In the genomic region with DNA sequence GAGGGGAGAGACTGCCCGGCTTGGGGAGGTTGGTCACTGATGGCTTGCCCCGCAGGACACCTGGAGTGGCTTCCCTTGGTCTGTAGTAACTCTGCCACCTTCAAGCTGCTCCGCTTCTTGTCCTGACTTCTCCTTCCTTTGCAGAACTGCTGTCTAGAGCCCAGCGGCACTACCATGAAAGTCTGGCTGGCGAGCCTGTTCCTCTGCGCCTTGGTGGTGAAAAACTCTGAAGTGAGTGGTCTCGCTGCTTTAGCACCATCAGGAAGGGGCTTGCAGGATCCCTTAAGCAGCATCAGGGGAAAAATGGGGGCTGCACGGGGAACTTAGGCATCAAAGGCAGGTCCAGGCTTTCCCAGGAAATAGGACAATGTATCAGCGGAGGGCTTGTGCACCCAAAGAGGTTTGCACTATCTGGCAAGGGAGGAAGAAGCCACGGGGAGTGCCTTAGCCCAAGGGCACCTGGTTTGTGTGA, we compare ENCODE assay signal across 8 mouse cellular contexts. TPM values are rescaled to one million over a fixed set of nuclear protein-coding genes. Genes with fewer than 3 reads are reported as not detected.
DNase-seq lines count a peak whose midpoint lies in the region; ATAC-seq and TF ChIP-seq lines count a peak whose summit lies in the region.

No protein-coding gene starts in this region.

- H3K27me3 ChIP-seq in heart, embryonic 10.5 days (ENCODE audit: insufficient read depth, poor library complexity, severe bottlenecking), result peaks cover 18% of the 10 kb centered on the region
- no peaks in the 10 kb centered on the region for H3K27me3 ChIP-seq in heart, embryonic 14.5 days (ENCODE audit: control insufficient read depth, insufficient read depth, low read length)
- H3K27me3 ChIP-seq in limb, embryonic 15.5 days, result no peaks in the 10 kb centered on the region
- H3K27me3 ChIP-seq in small intestine, adult 2 months (ENCODE audit: control insufficient read depth, insufficient read depth, low read length), result 0 out of 2 replicates have a peak, but pooled peaks cover 3% of the 10 kb centered on the region

- H3K36me3 ChIP-seq in heart, embryonic 10.5 days, result no peaks in the 10 kb centered on the region
- no peaks in the 10 kb centered on the region; the same call in 1 of the 2 replicates for H3K36me3 ChIP-seq in heart, embryonic 14.5 days (ENCODE audit: control insufficient read depth, insufficient read depth, low read length)
- H3K36me3 ChIP-seq in limb, embryonic 15.5 days, result no peaks in the 10 kb centered on the region
- H3K36me3 ChIP-seq in small intestine, adult 2 months (ENCODE audit: control insufficient read depth, insufficient read depth, low read length), result no peaks in the 10 kb centered on the region

- H3K9ac ChIP-seq in heart, embryonic 14.5 days (ENCODE audit: low read length), result peak overlapping the region; percentile 77
- peak overlapping the region; percentile 48 for H3K9ac ChIP-seq in limb, embryonic 15.5 days

- no peak for ATAC-seq in heart, embryonic 14.5 days (ENCODE audit: insufficient number of reproducible peaks, insufficient read depth, low FRiP score, low read depth)
- no peak for ATAC-seq in limb, embryonic 15.5 days (ENCODE audit: insufficient number of reproducible peaks, low FRiP score, low TSS enrichment, low read depth)

- intact Hi-C loops in heart, postnatal 10 days (cut with DNase I), result no loop called here
- intact Hi-C loops in gastrocnemius, postnatal 14 days (cut with DNase I; ENCODE audit: low total_unique reads), result no loop called here

- peak overlapping the region; percentile 88 for H3K27ac ChIP-seq in heart, embryonic 10.5 days
- H3K27ac ChIP-seq in heart, embryonic 14.5 days (replicated peaks in 1 of 2; ENCODE audit: control insufficient read depth in 1 of 2, insufficient read depth in 1 of 2, low read depth in 2 of 2, low read length in 2 of 2), result 0 out of 4 replicates have a peak overlapping the region, but pooled peaks of 1 of the 2 experiments have one; percentile 20
- peak overlapping the region; percentile 33; the same call in 1 of the 2 replicates for H3K27ac ChIP-seq in limb, embryonic 15.5 days
- H3K27ac ChIP-seq in small intestine, adult 2 months (ENCODE audit: insufficient read depth, low read depth, low read length), result 0 out of 2 replicates have a peak overlapping the region, but pooled peaks have one; percentile 2

- H3K4me2 ChIP-seq in heart, embryonic 14.5 days (ENCODE audit: low read length), result peak overlapping the region; percentile 94
- H3K4me2 ChIP-seq in limb, embryonic 15.5 days, result peak overlapping the region; percentile 97

- TF ChIP-seq POLR2A in small intestine, adult 2 months (IDR thresholded peaks at IDR 0.05; ENCODE audit: low read depth, low read length), result no peak

- peak overlapping the region; percentile 73 for H3K4me3 ChIP-seq in heart, embryonic 10.5 days
- H3K4me3 ChIP-seq in heart, embryonic 14.5 days (ENCODE audit: control insufficient read depth in 1 of 2, insufficient read depth in 1 of 2, low read depth in 1 of 2, low read length in 2 of 2), result peak overlapping the region; percentile 53 to 59
- H3K4me3 ChIP-seq in limb, embryonic 15.5 days, result peak overlapping the region; percentile 55
- H3K4me3 ChIP-seq in small intestine, adult 2 months (ENCODE audit: low read depth, low read length), result peak overlapping the region; percentile 62

- WGBS in heart, embryonic 10.5 days, result 5% methylated on average over 10 of the region's 10 CpGs
- WGBS in heart, embryonic 14.5 days, result 4% methylated on average over 10 of the region's 10 CpGs
- 2% methylated on average over 10 of the region's 10 CpGs for WGBS in limb, embryonic 15.5 days
- 13% methylated on average over 10 of the region's 10 CpGs for WGBS in small intestine, adult 2 months

- peaks cover 7% of the 10 kb centered on the region; the same call in 1 of the 2 replicates for H3K4me1 ChIP-seq in heart, embryonic 10.5 days
- H3K4me1 ChIP-seq in heart, embryonic 14.5 days (ENCODE audit: control insufficient read depth in 2 of 2, insufficient read depth in 2 of 2, low read length in 2 of 2), result peaks cover 0 to 9% of the 10 kb centered on the region in 2 experiments; a peak in 1 of 4 replicates
- H3K4me1 ChIP-seq in limb, embryonic 15.5 days, result peaks cover 13% of the 10 kb centered on the region; the same call in 1 of the 2 replicates
- H3K4me1 ChIP-seq in small intestine, adult 2 months (ENCODE audit: control insufficient read depth, insufficient read depth, insufficient read length, low read length), result no peaks in the 10 kb centered on the region; the same call in 1 of the 2 replicates

- DNase-seq in heart, embryonic 10.5 days (ENCODE audit: low spot score), result no peak
- no peak for DNase-seq in heart, postnatal 10 days
- DNase-seq in Muller cell, postnatal 12 days (ENCODE audit: inconsistent ontology term), result peak; percentile 37
- no peak for DNase-seq in B cell, adult 2 months
- DNase-seq in gastrocnemius, postnatal 14 days, result no peak

- H3K9me3 ChIP-seq in heart, embryonic 10.5 days, result no peaks in the 10 kb centered on the region
- no peaks in the 10 kb centered on the region for H3K9me3 ChIP-seq in heart, embryonic 14.5 days (ENCODE audit: control insufficient read depth, low read length)
- no peaks in the 10 kb centered on the region for H3K9me3 ChIP-seq in limb, embryonic 15.5 days

- no peak for TF ChIP-seq CTCF in small intestine, adult 2 months (IDR thresholded peaks at IDR 0.05; ENCODE audit: extremely low read depth, insufficient read length, insufficient replicate concordance, low read depth, low read length)

RNA-seq across cellular contexts. Expression of gene Plau, which starts 0.5 kb away (rescaled TPM):
- 0.23 and 0.30 TPM in 2 replicates for polyA plus RNA-seq in heart, embryonic 10.5 days (2016; fragmentation: Nextera tagmentation; extraction: Ambion mirVana)
- total RNA-seq in heart, postnatal 10 days (2021), result 1 to 10 TPM; 8.0 to 8.7 TPM
- polyA plus RNA-seq in heart, embryonic 14.5 days (2014; fragmentation: Nextera tagmentation; extraction: Ambion mirVana), result 1.5 and 1.7 TPM in 2 replicates
- 3.3 and 4.9 TPM in 2 replicates for polyA plus RNA-seq in limb, embryonic 15.5 days (2015; fragmentation: Nextera tagmentation; extraction: Ambion mirVana)
- 3.1 and 3.8 TPM in 2 replicates for polyA plus RNA-seq in small intestine, adult 2 months (2012; rRNA removed)
- total RNA-seq in gastrocnemius, postnatal 14 days (2021), result 10 to 100 TPM; 29.4 to 31.5 TPM

RNA-seq across cellular contexts. Expression of gene Camk2g, which starts 43.1 kb away (rescaled TPM):
- 60.6 and 65.3 TPM in 2 replicates for polyA plus RNA-seq in heart, embryonic 10.5 days (2016; fragmentation: Nextera tagmentation; extraction: Ambion mirVana)
- total RNA-seq in heart, postnatal 10 days (2021), result 10 to 100 TPM; 48.5 to 59.8 TPM
- polyA plus RNA-seq in heart, embryonic 14.5 days (2014; fragmentation: Nextera tagmentation; extraction: Ambion mirVana), result 64.0 and 72.1 TPM in 2 replicates
- polyA plus RNA-seq in limb, embryonic 15.5 days (2015; fragmentation: Nextera tagmentation; extraction: Ambion mirVana), result 44.4 and 55.6 TPM in 2 replicates
- polyA plus RNA-seq in small intestine, adult 2 months (2012; rRNA removed), result 8.1 and 12.0 TPM in 2 replicates
- 100 to 1,000 TPM; 114 to 117 TPM for total RNA-seq in gastrocnemius, postnatal 14 days (2021)
